ENCODE assay signal across 23 mouse cellular contexts in genomic region chr6:66274737-66275136, GRCm38 (mm10).
"Had no signal": no experiment of that assay in that cellular context is flagged by ENCODE, and none has a peak within 500 bp of the region (broad histone marks: within the 10 kb centered on the region; RNA-seq: fewer than 3 reads in every experiment).

No protein-coding gene starts in this region.

- H3K9me3 ChIP-seq: limb, embryonic 15.5 days; midbrain, embryonic 13.5 days had no signal

- H3K9ac ChIP-seq: limb, embryonic 12.5 days; limb, embryonic 15.5 days; liver, embryonic 14.5 days; liver, postnatal 0 days; lung, embryonic 14.5 days; midbrain, embryonic 13.5 days; neural tube, embryonic 13.5 days had no signal

- H3K4me3 ChIP-seq: left cerebral cortex, adult 2 months; limb, embryonic 12.5 days; limb, embryonic 15.5 days; midbrain, embryonic 10.5 days; midbrain, embryonic 13.5 days; myocyte; neural tube, embryonic 13.5 days had no signal

- DNase-seq: kidney, postnatal 25 days; layer of hippocampus, postnatal 36 days; left cerebral cortex, postnatal 4 days; liver, postnatal 0 days; lung, embryonic 14.5 days; retina, postnatal 1 day; right cerebral cortex, postnatal 25 days; spleen, adult 18-20 months; thymus, adult 18-20 months; thymus, postnatal 36 days had no signal

- H3K4me2 ChIP-seq: limb, embryonic 12.5 days; limb, embryonic 15.5 days; liver, embryonic 11.5 days; lung, embryonic 14.5 days; midbrain, embryonic 13.5 days; neural tube, embryonic 13.5 days had no signal

- ATAC-seq: liver, postnatal 0 days; lung, postnatal 0 days; midbrain, embryonic 13.5 days; midbrain, embryonic 16.5 days had no signal

- H3K27ac ChIP-seq: kidney, postnatal 0 days; left cerebral cortex, adult 2 months; limb, embryonic 12.5 days; limb, embryonic 15.5 days; liver, embryonic 14.5 days; macrophage; midbrain, embryonic 10.5 days; midbrain, embryonic 13.5 days; neural tube, embryonic 13.5 days had no signal

- H3K4me1 ChIP-seq: limb, embryonic 12.5 days; limb, embryonic 15.5 days; midbrain, embryonic 10.5 days; midbrain, embryonic 13.5 days; neural tube, embryonic 13.5 days had no signal

- H3K36me3 ChIP-seq: limb, embryonic 12.5 days; limb, embryonic 15.5 days; midbrain, embryonic 10.5 days; midbrain, embryonic 13.5 days; neural tube, embryonic 13.5 days had no signal

- H3K27me3 ChIP-seq: limb, embryonic 12.5 days; limb, embryonic 15.5 days; midbrain, embryonic 13.5 days; neural tube, embryonic 13.5 days had no signal
